Mouse (Mus musculus): Measurements from ENCODE around the gene Ctnna3.

GRCm38 (mm10) chr10:63417061-63417460 lies 12.8 kb upstream of the Ctnna3 start:
- TF ChIP-seq CTCF (IDR thresholded peaks at IDR 0.05; ENCODE audit: extremely low read depth, insufficient read depth, low read length) (no peak), POLR2A (IDR thresholded peaks at IDR 0.05; ENCODE audit: extremely low read depth, insufficient read depth, low read length) (no peak)
